Mouse (Mus musculus): ENCODE results near the gene Ccdc88a. TPM values are rescaled to one million over a fixed set of nuclear protein-coding genes. Genes with fewer than 3 reads are reported as not detected.
"Not testable (repeated sequence)": the region's sequence is repeated elsewhere in the genome, so short reads cannot be mapped to it uniquely, and the experiment has no call there.

The Ccdc88a gene
- total RNA-seq, 2 experiments from 2014 or later = 52.8 to 58.0 TPM

DNA sequence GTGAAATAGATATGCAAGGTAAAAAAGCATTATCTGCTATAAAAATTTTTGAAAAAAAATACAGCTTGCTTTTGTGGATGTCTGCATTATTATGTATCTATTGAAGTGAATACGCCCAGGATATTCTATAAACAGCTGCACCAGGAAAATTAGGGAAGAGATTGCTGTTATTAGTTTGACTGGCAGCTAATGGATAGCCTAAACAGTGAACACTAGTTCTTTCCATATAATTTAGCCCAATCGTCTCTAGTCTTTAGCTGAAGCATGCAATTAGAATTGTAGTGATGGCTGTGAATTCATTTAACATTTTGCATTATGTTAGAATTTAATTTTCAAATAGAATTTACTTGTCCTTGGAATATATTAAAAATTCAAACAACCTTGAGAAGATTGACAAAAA is 75.3 kb downstream of the Ccdc88a start:
- DNase-seq (ENCODE audit: low spot score in 2 of 2) = no peak

DNA sequence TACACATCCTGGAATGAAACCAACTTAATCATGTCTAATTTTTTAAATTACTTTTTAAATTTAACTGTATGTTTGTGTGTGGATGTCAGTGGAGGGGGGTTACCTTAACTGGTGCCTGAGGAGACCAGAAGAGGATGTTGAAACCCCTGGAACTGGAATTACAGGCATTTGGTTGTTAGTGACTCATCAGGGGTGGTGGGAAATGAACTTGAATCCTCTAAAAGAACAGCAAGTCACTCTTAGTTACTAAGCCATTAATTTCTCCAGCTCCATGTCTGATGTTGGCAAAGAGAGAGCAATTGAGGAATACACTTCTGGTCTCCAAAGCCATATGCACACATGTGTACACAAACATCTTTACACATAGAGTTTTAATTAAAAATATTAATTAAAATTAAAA is 101.2 kb downstream of the Ccdc88a start:
- DNase-seq (ENCODE audit: low spot score in 2 of 2) = no peak

GRCm38 (mm10) chr11:29493135-29493534 is 119.7 kb downstream of the Ccdc88a start:
- no peak for DNase-seq (ENCODE audit: low spot score in 2 of 2)

DNA sequence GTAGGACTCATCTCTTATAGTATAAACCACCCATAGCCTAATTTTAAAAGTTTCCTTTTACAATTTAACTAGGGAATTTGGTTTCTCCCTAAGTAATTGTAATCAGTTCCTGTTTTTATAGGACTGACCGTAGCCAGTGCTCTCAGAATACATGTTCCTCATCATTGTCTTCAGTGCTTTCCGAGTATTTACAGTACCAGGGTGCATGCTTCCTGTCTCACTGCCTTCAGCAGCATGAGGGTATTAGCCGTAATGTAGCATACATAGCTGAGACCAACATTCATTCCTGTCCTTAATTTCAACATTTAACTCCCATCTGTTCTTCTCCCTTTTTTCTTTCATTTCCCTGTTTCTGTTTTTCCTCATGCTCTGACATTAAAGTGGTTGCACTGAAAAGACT is 123.5 kb downstream of the Ccdc88a start:
- DNase-seq (ENCODE audit: low spot score in 2 of 2) = no peak

DNA sequence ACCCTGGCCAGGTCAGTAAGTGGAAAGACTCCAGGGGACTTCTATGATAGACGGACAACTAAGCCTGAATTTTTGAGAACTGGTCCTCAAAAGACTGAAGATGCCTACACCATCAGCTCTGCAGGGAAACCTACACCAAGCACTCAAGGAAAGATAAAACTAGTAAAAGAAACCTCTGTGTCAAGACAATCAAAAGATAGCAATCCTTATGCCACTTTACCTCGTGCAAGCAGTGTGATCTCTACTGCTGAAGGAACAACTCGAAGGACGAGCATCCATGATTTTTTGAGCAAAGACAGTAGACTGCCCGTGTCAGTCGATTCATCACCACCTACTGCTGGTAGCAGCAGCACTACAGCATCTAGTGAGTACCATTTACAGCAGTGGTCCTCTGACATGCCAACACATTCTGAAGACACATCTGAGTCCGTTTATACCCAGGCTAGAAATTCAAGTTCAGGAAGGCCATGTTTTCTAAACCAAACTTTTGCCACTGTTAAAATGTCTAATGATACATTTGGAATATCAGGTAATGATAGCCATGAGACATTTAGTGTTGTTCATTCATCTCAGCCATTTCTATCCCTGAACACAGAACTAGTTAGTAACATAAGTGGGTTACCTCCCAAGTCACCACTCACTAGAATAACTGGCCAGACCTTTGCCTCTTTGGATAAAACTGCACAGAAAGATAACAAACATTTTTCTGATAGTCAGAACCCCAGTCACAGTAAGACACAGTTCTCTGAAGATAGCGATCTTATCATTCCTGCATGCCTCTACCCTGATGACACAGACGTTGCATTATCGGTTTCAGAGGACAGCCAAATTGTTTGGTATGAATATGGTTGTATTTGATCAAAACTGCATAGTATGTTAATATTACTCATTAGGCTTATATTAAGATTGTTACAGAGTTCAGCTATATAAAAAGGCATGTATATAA is 130.8 kb downstream of the Ccdc88a start:
- no peak for DNase-seq (ENCODE audit: low spot score in 2 of 2)

- no peak for DNase-seq (ENCODE audit: low spot score in 2 of 2)
Observed at GRCm38 (mm10) chr11:29504899-29505625, 131.6 kb downstream of the Ccdc88a start.

DNA sequence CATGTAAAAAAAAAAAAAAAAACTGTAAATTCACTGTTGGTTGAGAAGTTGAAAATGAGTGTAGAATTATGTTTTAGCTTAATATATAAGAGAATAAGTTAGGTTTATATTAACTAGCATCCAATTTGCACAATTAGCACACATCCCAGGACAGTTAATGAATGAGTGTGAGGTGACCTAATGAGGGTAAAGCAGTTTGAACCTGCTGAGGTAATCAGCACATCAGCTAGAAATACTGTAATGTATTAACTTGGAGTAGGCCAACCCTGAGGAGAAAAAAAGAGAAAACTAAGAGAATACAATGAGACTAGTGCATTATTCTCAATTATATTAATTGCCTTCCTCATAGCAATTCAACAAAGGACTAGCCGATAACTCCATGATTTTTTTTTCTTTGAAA is 136.0 kb downstream of the Ccdc88a start:
- DNase-seq (ENCODE audit: low spot score in 2 of 2) = no peak

DNA sequence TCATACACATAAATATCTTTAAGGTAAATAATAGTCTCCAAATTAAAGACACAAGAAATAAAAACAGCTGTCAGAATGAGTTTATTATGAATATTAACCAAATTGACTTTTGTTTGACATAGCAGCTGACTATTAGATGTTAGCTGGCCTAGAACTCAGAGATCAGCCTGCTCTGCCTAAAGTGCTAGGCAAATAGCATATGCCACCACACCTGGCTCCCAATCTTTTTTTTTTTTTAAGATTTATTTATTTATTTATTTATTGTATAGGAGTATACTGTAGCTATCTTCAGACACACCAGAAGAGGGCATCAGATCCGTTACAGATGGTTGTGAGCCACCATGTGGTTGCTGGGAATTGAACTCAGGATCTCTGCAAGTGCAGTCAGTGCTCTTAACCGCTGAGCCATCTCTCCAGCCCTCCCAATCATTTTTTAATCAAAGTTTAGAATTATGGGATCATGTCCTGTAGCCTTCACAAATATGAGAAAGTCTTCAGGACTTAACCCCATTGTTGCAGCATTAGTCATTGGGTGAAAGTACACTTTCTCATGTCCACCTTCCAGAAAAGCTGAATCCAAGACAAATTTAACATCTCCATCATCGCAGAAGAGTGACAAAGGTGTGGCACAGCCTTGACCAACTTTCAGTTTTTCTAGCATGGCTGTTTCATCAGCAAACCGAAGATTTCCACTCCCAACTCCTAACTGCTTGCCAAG is 139.5 kb downstream of the Ccdc88a start:
- no peak for DNase-seq (ENCODE audit: low spot score in 2 of 2)

DNA sequence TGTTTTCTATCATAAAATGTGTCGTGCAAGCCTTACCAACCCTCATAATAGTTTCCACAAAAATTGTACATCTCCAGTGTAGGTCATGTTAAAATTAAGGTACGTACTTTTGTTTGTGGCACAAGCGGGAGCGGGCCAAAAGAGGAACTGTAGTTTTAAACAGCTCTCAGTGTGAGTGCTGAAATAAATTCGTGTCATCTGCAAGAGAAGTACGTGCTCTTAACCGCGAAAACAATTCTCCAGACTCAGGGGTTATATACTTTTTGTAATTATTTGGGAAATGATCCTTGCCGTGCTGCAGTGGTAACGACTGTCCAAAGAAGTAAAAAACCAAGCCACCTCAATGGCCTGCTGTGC is 140.8 kb downstream of the Ccdc88a start:
- DNase-seq (ENCODE audit: low spot score in 2 of 2) = no peak

GRCm38 (mm10) chr11:29514682-29515412 is 141.4 kb downstream of the Ccdc88a start, which contains the start of gene Prorsd1:
Prorsd1 (minus strand) TSS chr11:29515033.
- DNase-seq (ENCODE audit: low spot score in 2 of 2) = peak; percentile 45 to 74

DNA sequence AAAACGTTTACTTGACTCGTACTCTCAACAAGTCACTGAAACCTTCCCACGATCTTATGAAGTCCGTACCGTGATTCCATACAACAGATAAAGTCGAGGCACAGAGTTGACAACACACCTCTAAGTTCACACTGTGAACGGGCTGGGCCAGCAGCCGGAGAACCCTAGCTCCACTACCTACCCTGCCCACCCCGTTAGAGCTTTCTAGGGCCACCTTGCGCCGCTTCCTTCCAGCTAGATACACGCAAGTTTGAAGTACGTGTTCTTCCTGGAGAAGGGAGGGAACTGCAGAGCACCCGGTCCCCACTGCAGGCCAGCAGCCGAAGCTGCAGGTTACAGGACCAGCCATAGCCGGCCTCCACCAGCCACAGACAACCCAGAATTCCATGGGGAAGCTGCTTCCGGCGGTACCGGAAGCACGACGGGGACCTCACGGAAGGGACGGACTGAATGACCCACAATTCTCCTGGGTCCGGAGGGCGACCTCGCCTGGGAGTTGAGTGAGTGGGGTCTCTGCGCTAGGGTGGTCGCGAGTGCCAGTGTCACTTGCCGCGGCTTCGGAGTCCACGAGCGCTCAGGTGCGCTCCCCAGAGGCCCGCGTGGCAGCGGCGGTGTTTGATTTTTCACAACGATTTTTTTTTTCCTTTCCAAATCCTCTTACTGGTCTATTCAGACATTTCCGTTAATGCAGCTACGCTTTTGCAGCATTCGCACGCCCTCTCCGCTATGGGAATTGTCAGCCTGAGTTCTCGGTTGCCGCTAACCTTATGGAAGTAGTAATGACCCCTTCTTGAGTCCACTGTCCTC is 152.7 kb downstream of the Ccdc88a start, which contains the start of gene Mtif2:
Gene Mtif2, plus strand, starts transcription at position 421 of the 807 bp plus-strand sequence.
- DNase-seq (ENCODE audit: low spot score in 2 of 2) = peak; percentile 64 to 88

GRCm38 (mm10) chr11:29538201-29538600 is 164.7 kb downstream of the Ccdc88a start:
- DNase-seq (ENCODE audit: low spot score in 2 of 2) = no peak

GRCm38 (mm10) chr11:29544225-29544945 is 170.9 kb downstream of the Ccdc88a start:
- no peak for DNase-seq (ENCODE audit: low spot score in 2 of 2)

GRCm38 (mm10) chr11:29545150-29545752 is 171.8 kb downstream of the Ccdc88a start:
- not testable (repeated sequence) for DNase-seq (ENCODE audit: low spot score in 2 of 2)

GRCm38 (mm10) chr11:29546297-29546696 is 172.8 kb downstream of the Ccdc88a start:
- DNase-seq (ENCODE audit: low spot score in 2 of 2) = not testable (repeated sequence)

GRCm38 (mm10) chr11:29546762-29547161 is 173.3 kb downstream of the Ccdc88a start:
- DNase-seq (ENCODE audit: low spot score in 2 of 2) = no peak

DNA sequence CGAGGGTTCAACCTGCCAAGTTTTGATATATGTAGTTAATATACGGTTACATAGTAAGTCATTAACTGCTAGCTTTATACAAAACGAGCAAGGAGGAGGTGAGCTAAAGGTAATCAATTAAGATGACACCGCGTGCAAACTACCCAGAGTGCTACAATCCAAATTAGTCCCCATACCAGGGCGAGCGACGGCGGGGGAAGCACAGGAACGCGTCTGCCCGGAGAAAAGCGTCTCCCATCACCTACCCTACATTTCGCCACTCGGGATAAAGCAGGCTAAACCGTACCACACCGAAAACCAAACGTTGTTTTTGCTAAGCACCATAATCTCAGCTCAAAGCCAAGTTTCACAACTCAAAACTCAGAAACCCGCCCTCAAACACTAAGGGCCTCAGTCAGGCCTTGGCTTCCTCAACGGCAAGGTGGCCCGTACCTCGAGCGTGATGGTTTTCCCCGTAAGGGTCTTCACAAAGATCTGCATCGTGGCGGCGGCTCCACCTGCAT is 173.8 kb downstream of the Ccdc88a start:
- DNase-seq (ENCODE audit: low spot score in 2 of 2) = no peak

DNA sequence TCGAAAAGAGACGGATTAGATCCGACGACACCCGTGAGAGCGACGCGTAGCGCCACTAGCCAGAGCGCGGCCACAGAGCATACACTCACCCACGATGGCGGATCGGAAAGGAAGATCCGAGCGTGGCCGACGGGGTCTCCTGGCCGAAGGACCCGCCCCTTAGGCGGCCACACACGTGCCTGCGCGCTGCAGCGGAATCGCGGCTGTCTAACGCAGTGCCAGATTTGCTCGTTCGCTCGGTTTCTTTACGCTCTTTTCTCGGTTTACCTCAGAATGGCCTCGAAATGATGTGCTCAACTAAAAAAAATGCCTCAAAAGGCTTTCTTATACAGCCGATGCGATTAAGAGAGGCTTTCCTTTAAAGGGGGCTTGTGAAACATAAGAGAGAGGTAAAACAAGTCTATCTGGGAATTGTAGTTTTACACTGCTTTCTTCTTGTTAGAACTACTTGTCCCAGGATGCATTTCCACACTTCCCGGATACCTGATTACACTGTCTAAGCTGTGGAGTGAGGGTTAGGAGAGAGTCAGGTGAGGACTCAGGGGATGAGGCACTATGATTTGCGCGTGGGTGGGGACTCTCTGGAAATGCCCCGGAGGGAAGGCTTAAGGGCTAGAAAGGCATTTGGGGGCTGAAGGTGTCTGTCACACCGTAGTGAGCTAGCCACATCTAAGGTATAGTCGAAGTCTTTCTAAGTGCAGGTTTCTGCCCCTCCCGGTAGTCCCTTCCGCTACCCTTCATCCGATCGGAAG is 174.5 kb downstream of the Ccdc88a start, which contains the start of the genes Clhc1 and Rps27a:
Gene Clhc1, plus strand, starts transcription at position 199 of the 752 bp plus-strand sequence.
Gene Rps27a, minus strand, starts transcription at position 358 of the 752 bp plus-strand sequence.
- peak; percentile 88 to 95 for DNase-seq (ENCODE audit: low spot score in 2 of 2)

Measured in layer of hippocampus, adult 18-20 months (tissue).